Mouse (Mus musculus) c-Kit-positive CD71-negative TER-119-negative erythroid progenitor cells, embryonic 14.5 days (primary cell): ENCODE measurements around the gene Gm9513.

Experiments
- DNase-seq: peaks from one replicate; pipeline ENCODE4 v3.0.0-alpha.2; 2013; ENCODE audit warnings: low read depth

Gene Gm9513

DNA sequence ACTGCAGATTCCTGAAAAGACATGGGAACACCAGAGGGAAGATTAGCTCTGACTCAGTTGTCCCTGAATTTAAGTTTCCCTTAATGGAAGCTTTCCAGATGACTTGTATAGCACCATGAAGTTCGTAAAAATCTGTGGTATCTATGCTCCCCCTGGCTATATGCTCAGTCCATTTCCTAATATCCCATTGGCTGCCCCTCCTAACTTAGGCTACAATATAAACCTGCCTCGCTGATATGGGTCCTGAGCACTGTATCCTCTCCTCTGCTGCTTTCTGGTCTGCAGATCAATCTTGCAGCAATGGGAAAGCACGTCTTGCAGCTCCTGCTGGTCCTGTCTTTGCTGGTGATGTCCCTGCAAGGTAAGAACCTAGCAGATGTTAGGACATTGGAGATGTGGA is at the start of gene Gm9513:
Gene Gm9513 (plus strand): TSS at position 301 of the 400 bp plus-strand sequence.
- no peak for DNase-seq

DNA sequence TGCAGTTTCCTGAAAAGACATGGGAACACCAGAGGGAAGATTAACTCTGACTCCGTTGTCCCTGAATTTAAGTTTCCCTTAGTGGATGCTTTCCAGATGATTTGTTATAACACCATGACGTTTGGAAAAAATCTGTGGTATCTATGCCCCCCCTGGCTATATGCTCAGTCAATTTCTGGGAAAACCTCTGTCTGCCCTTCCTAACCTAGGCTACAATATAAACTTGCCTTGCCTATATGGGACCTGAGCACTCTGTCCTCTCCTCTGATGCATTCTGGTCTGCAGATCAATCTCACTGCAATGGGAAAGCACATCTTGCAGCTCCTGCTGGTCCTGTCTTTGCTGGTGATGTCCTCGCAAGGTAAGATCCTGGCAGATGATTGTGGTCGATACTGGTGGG is 43.9 kb upstream of the Gm9513 start, which contains the start of gene Gm7257:
Gene Gm7257 (plus strand): TSS at position 301 of the 400 bp plus-strand sequence.
- no peak for DNase-seq

- DNase-seq, result no peak
These were observed 40.2 kb upstream of the Gm9513 start for GRCm38 (mm10) chr9:36435051-36435764.

DNA sequence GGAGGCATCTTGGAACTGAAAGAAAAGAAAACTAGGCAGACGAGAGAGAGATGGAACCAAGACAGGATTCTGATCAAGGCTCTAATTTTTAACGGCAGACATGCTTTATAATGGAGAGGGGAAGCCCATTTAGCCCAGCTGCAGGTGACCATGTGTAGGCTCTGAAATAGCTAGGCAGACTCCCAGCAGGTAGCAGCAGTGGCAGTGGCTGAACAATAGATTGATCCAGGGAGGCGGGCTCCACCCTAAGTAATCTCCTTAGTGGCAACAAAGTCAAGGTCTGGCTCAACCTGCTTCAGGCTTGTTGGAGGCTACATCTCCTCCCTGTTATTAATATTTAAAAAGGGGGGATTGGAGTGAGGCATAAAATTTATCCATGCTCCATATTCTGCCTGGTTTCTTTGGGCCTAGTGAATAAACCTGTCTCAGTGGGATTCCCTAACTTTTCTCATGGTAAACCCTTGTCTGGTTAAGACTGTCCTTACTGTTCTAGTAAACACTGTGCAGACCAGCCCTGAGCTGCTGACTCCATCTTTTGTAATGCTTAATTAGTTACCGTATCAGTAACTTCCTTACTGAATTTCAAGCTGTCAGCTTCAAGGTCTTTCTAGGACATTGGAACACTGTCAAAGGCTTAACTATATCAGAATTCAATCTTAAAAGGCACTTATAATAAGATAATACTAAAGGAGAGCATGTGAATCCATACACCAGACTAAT is 19.2 kb downstream of the Gm9513 start:
- DNase-seq, result no peak

GRCm38 (mm10) chr9:36495824-36496223 is 20.4 kb downstream of the Gm9513 start:
- DNase-seq, result no peak

GRCm38 (mm10) chr9:36504211-36504610 is 28.8 kb downstream of the Gm9513 start:
- no peak for DNase-seq
